Mouse (Mus musculus) inflammation-experienced regulatory T-cells, adult 16 weeks (primary cell): ENCODE data around the gene Nop16. TPM values are rescaled to one million over a fixed set of nuclear protein-coding genes. Genes with fewer than 3 reads are reported as not detected.

ENCODE experiments used
- polyA plus RNA-seq: library from polyadenylated mRNA; unstranded; fragments of 100-300 nt; shearing (Covaris generic); gene quantifications from one replicate; pipeline ENCODE4 v1.2.1, GENCODE M21; 2017

The Nop16 gene
- polyA plus RNA-seq: 46.0 TPM

DNA sequence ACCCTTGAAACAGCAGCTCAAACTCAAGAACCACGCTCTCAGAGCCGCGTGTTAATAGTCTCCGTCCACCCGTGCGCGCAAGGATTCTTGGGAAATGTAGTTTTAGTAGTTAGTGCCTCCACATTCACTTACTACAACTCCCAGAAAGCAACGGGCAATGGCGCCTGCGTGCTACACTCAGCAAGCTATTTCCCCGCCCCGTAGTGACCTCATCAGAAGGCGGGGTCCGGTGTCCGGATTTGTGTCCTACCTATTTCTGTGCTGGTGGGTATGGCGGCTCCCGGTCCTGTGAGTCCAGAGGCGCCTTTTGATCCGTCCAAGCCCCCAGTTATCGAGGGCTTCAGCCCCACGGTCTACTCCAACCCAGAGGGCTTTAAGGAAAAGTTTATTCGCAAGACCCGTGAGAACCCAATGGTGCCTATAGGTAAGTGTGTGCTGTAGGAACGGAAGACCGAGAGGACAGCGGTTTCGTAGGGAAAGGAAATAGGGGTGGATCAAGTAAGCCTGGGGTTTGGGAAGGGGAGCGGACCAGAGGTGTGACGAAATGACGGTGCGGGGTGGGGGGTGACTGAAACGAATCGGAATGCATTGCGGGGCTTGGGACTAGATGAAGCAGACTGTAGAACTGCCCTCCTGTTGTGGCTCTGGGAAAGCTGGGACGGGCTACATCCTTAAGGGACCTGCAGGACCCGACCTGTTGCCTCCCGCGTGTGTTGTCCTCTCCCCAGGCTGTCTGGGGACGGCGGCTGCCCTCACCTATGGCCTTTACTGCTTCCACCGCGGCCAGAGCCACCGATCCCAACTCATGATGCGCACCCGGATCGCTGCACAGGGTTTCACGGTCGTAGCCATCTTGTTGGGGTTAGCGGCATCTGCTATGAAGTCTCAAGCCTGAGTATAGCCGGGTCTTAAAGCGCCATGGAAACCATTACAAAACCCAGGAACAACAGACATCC lies at the start of gene Nop16, which contains the start of gene Higd2a:
TSS of gene Nop16 (minus strand) at position 95 of the 956 bp plus-strand sequence.
TSS of gene Higd2a (plus strand) at position 212 of the 956 bp plus-strand sequence.

DNA sequence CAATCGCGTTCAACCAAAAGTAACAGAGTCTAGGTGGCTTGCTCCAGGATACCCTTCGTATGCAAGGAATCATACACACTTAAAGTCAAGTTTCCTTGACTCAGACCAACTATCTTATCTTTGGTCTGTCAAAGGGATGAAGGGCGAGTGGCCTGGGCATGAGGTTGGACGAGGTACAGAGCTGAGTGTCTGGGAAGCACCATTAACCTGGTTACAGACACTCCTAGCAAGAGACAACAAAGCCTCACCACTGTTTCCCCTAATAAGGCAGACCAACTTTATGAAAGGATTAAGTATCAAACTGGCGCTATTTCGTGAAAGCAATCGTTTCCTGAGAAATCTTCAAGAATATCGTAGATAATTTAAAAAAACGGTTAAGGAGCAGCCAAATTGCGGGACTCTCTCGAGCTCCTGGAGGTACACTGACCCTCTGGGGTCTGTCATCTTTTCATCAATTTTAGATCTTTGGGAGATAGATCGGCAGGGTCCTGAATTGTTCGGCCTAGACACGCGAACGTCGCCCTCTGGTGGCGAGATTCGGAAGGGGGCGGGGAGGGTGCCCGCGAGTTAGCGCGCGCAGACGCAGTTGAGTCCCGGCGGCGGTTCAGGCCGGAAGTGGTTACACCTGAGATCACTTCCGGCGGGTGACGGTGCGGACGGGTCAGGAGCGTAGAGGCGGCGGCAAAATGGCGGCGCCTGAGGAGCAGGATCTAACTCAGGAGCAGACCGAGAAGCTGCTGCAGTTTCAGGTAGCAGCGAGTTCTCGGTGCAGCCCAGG lies 31.5 kb upstream of the Nop16 start, which contains the start of gene Faf2:
TSS of gene Faf2 (plus strand) at position 630 of the 778 bp plus-strand sequence.

DNA sequence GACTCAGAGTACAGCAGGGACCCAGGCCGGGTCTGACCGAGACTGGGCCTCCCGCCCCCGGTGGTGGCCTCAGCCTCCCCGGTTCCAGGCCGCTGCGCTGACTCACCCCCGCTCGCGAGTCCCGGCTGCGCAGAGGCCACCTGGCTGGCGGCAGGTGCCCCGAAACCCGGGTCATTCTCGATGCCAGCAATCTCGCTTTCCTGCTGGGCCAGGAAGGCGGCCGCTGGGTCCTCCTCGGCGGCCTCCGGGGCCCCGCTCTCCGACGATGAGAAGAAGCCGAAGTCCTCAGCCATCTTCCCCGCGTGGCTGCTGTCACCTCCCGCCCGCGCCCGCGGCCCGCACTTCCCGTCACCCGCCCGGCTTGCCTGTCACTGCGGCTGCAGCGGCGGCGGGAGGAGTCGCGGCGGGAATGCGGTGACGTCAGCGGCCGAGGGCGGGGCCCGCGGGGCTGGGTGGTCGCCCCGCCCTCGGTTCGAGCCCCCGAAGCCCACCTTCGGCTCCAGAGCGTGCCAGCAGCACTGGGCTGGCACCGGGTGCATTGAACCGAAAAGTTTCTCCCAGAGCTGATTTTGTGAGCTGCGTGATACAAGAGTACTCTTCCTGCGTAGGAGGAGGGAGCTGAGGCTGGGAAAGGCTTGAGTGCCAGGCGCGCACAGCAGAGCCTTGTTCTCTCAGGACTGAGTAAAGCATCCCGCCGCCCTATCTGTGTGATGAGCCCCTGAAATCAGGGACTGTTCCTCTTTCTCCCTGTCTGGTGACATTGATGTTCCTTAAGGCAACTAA lies 21.3 kb upstream of the Nop16 start, which contains the start of gene Cltb:
TSS of gene Cltb (minus strand) at position 373 of the 783 bp plus-strand sequence.

DNA sequence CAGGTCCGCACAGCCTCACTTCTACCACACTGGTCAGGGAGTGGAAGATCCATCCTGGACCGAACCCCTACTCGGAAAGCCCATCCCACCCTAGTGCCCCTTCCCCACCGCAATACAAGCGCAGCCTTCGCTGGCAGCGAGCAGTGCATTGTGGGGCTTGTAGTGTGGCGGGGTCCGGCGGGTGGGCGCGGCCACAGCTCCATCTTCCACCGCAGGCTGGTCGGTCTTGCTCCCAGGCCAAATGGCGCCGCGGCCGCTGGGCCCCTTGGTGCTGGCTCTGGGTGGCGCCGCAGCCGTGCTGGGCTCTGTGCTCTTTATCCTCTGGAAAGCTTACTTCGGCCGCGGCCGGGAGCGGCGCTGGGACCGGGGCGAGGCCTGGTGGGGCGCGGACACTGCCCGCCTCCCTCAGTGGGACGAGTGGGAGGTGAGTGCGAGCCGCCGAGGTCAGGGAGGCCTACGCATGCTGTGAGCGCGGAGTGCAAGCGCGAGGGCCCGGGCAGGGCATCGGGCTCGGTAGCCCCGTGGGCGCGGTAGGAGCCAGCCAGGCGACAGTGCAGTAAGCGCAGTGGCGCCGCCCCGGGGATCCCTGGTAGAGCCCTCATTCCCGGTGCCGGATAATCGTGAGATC lies 14.9 kb downstream of the Nop16 start, which contains the start of gene Arl10:
TSS of gene Arl10 (plus strand) at position 162 of the 628 bp plus-strand sequence.

DNA sequence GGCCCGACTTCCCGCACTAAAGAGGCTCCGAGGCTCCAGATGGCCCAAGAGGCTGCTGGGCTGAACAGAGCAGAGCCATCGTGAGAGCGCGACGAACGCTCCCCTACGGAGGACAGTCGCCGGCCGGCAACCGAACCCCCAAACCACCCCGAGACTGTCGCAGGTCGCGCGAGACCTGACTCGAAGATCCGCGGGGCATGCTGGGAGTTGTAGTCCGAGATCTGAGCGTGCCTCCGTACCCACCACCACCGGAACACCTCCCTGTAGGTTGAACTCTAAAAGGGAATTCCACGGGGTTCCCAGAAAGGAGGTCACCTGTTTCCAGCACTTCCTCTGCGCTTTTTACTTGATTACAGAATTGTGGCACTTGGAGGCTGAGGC lies 24.7 kb downstream of the Nop16 start, which contains the start of gene 4833439L19Rik:
TSS of gene 4833439L19Rik (minus strand) at position 235 of the 381 bp plus-strand sequence.

Other genes with a start within 250 kb of the Nop16 start
- not detected for gene Cplx2, start 218.7 kb downstream of the Nop16 start, polyA plus RNA-seq
- 46.2 TPM for gene Thoc3, start 121.2 kb downstream of the Nop16 start, polyA plus RNA-seq
- gene Simc1, start 86.3 kb downstream of the Nop16 start, polyA plus RNA-seq: 17.6 TPM
- 101 TPM for gene 4833439L19Rik, start 24.7 kb downstream of the Nop16 start, polyA plus RNA-seq
- gene Arl10, start 15.1 kb downstream of the Nop16 start, polyA plus RNA-seq: 12.9 TPM
- gene Higd2a, start 117 bp upstream of the Nop16 start, polyA plus RNA-seq: 183 TPM
- gene Cltb, start 21.3 kb upstream of the Nop16 start, polyA plus RNA-seq: 44.1 TPM
- gene Faf2, start 31.7 kb upstream of the Nop16 start, polyA plus RNA-seq: 120 TPM
- 59.3 TPM for gene Rnf44, start 103.8 kb upstream of the Nop16 start, polyA plus RNA-seq
- gene Cdhr2, start 111.4 kb upstream of the Nop16 start, polyA plus RNA-seq: not detected
- gene Gprin1, start 159.8 kb upstream of the Nop16 start, polyA plus RNA-seq: not detected
- not detected for gene Sncb, start 176.5 kb upstream of the Nop16 start, polyA plus RNA-seq
- not detected for gene Eif4e1b, start 193.9 kb upstream of the Nop16 start, polyA plus RNA-seq
- gene Tspan17, start 199.3 kb upstream of the Nop16 start, polyA plus RNA-seq: 10.9 TPM